Mouse (Mus musculus): ENCODE data around the gene Fbxl17. TPM values are rescaled to one million over a fixed set of nuclear protein-coding genes. Genes with fewer than 3 reads are reported as not detected.
A peak's percentile ranks its signal among the peaks of the same experiment; 100 is the strongest.

Fbxl17 gene
- polyA plus RNA-seq, 1 experiment from 2014 or later, result 11.1 TPM

GRCm38 (mm10) chr17:63293979-63294378, 205.8 kb downstream of the Fbxl17 start:
- Histone ChIP-seq H3K9ac (no peak overlapping the region), H3K27me3 (no peaks in the 10 kb centered on the region), H3K4me2 (no peak overlapping the region), H3K9me3 (replicated peaks) (no peaks in the 10 kb centered on the region), H3K4me3 (no peak overlapping the region), H3K36me3 (no peaks in the 10 kb centered on the region), H3K27ac (no peak overlapping the region), H3K4me1 (replicated peaks) (peaks cover 9% of the 10 kb centered on the region)
- WGBS, result 79% methylated on average over 3 of the region's 3 CpGs
- no peak for ATAC-seq (replicated peaks; ENCODE audit: insufficient number of reproducible peaks, insufficient read depth, low FRiP score, low read depth)

- H3K4me1 ChIP-seq (replicated peaks), result peaks cover 21% of the 10 kb centered on the region
- H3K9ac ChIP-seq, result no peak overlapping the region
- H3K27ac ChIP-seq, result peak overlapping the region; percentile 36; the same call in 1 of the 2 replicates
- WGBS, result 42% methylated on average over 1 of the region's 1 CpGs
- no peaks in the 10 kb centered on the region for H3K27me3 ChIP-seq
- no peaks in the 10 kb centered on the region for H3K9me3 ChIP-seq (replicated peaks)
- ATAC-seq (replicated peaks; ENCODE audit: insufficient number of reproducible peaks, insufficient read depth, low FRiP score, low read depth), result no peak; the same call in 1 of the 2 replicates
- no peak overlapping the region for H3K4me3 ChIP-seq
- no peak overlapping the region for H3K4me2 ChIP-seq
- no peaks in the 10 kb centered on the region for H3K36me3 ChIP-seq
Measured at GRCm38 (mm10) chr17:63289317-63289913, 210.4 kb downstream of the Fbxl17 start.

- WGBS, result 85% methylated on average over 4 of the region's 4 CpGs
- Histone ChIP-seq H3K4me3 (no peak overlapping the region), H3K4me1 (replicated peaks) (peaks cover 21% of the 10 kb centered on the region), H3K27ac (no peak overlapping the region), H3K27me3 (no peaks in the 10 kb centered on the region), H3K4me2 (no peak overlapping the region), H3K36me3 (no peaks in the 10 kb centered on the region), H3K9ac (no peak overlapping the region), H3K9me3 (replicated peaks) (no peaks in the 10 kb centered on the region)
- ATAC-seq (replicated peaks; ENCODE audit: insufficient number of reproducible peaks, insufficient read depth, low FRiP score, low read depth), result no peak
Measured at GRCm38 (mm10) chr17:63288850-63289249, 211.0 kb downstream of the Fbxl17 start.

- H3K27me3 ChIP-seq, result no peaks in the 10 kb centered on the region
- no peaks in the 10 kb centered on the region for H3K36me3 ChIP-seq
- ATAC-seq (replicated peaks; ENCODE audit: insufficient number of reproducible peaks, insufficient read depth, low FRiP score, low read depth), result peak; percentile 76
- H3K4me1 ChIP-seq (replicated peaks), result peaks cover 21% of the 10 kb centered on the region
- no peak overlapping the region for H3K9ac ChIP-seq
- WGBS, result 8% methylated on average over 2 of the region's 2 CpGs
- no peak overlapping the region for H3K27ac ChIP-seq
- H3K4me3 ChIP-seq, result no peak overlapping the region
- H3K4me2 ChIP-seq, result no peak overlapping the region
- H3K9me3 ChIP-seq (replicated peaks), result no peaks in the 10 kb centered on the region
Measured at GRCm38 (mm10) chr17:63287413-63287812, 212.4 kb downstream of the Fbxl17 start.

- no peak overlapping the region for H3K27ac ChIP-seq
- WGBS, result 80% methylated on average over 11 of the region's 11 CpGs
- H3K4me1 ChIP-seq (replicated peaks), result peaks cover 21% of the 10 kb centered on the region
- no peak overlapping the region for H3K4me3 ChIP-seq
- no peak for ATAC-seq (replicated peaks; ENCODE audit: insufficient number of reproducible peaks, insufficient read depth, low FRiP score, low read depth)
- no peaks in the 10 kb centered on the region for H3K9me3 ChIP-seq (replicated peaks)
- H3K36me3 ChIP-seq, result no peaks in the 10 kb centered on the region
- H3K4me2 ChIP-seq, result no peak overlapping the region
- no peaks in the 10 kb centered on the region for H3K27me3 ChIP-seq
- no peak overlapping the region for H3K9ac ChIP-seq
Measured at GRCm38 (mm10) chr17:63285265-63285939, 214.4 kb downstream of the Fbxl17 start.

- no peaks in the 10 kb centered on the region for H3K9me3 ChIP-seq (replicated peaks)
- no peak overlapping the region for H3K4me3 ChIP-seq
- no peak overlapping the region for H3K9ac ChIP-seq
- peaks cover 13% of the 10 kb centered on the region for H3K4me1 ChIP-seq (replicated peaks)
- no peak overlapping the region for H3K4me2 ChIP-seq
- H3K36me3 ChIP-seq, result no peaks in the 10 kb centered on the region
- no peaks in the 10 kb centered on the region for H3K27me3 ChIP-seq
- no peak overlapping the region for H3K27ac ChIP-seq
- WGBS, result 47% methylated on average over 4 of the region's 4 CpGs
- no peak for ATAC-seq (replicated peaks; ENCODE audit: insufficient number of reproducible peaks, insufficient read depth, low FRiP score, low read depth)
Measured at GRCm38 (mm10) chr17:63284074-63284473, 215.7 kb downstream of the Fbxl17 start.

- H3K9me3 ChIP-seq (replicated peaks), result no peaks in the 10 kb centered on the region
- H3K4me1 ChIP-seq (replicated peaks), result peaks cover 7% of the 10 kb centered on the region
- H3K4me3 ChIP-seq, result no peak overlapping the region
- no peak overlapping the region for H3K4me2 ChIP-seq
- H3K27ac ChIP-seq, result no peak overlapping the region
- H3K36me3 ChIP-seq, result no peaks in the 10 kb centered on the region
- H3K27me3 ChIP-seq, result no peaks in the 10 kb centered on the region
- 81% methylated on average over 5 of the region's 5 CpGs for WGBS
- ATAC-seq (replicated peaks; ENCODE audit: insufficient number of reproducible peaks, insufficient read depth, low FRiP score, low read depth), result no peak
- no peak overlapping the region for H3K9ac ChIP-seq
Measured at GRCm38 (mm10) chr17:63282004-63282403, 217.8 kb downstream of the Fbxl17 start.

GRCm38 (mm10) chr17:63280990-63281389, 218.8 kb downstream of the Fbxl17 start:
- Histone ChIP-seq H3K4me1 (replicated peaks) (peaks cover 3% of the 10 kb centered on the region; the same call in 1 of the 2 replicates), H3K9ac (no peak overlapping the region), H3K27me3 (no peaks in the 10 kb centered on the region), H3K36me3 (no peaks in the 10 kb centered on the region), H3K9me3 (replicated peaks) (no peaks in the 10 kb centered on the region), H3K4me3 (no peak overlapping the region), H3K27ac (no peak overlapping the region), H3K4me2 (no peak overlapping the region)
- 75% methylated on average over 2 of the region's 2 CpGs for WGBS
- ATAC-seq (replicated peaks; ENCODE audit: insufficient number of reproducible peaks, insufficient read depth, low FRiP score, low read depth), result no peak

GRCm38 (mm10) chr17:63279144-63279543, 220.7 kb downstream of the Fbxl17 start:
- no peak overlapping the region for H3K4me3 ChIP-seq
- no peak for ATAC-seq (replicated peaks; ENCODE audit: insufficient number of reproducible peaks, insufficient read depth, low FRiP score, low read depth)
- no peak overlapping the region for H3K27ac ChIP-seq
- H3K4me2 ChIP-seq, result no peak overlapping the region
- no peaks in the 10 kb centered on the region for H3K27me3 ChIP-seq
- no peaks in the 10 kb centered on the region; the same call in 1 of the 2 replicates for H3K4me1 ChIP-seq (replicated peaks)
- no peaks in the 10 kb centered on the region for H3K9me3 ChIP-seq (replicated peaks)
- no peak overlapping the region for H3K9ac ChIP-seq
- no peaks in the 10 kb centered on the region for H3K36me3 ChIP-seq
- WGBS, result 73% methylated on average over 4 of the region's 4 CpGs

GRCm38 (mm10) chr17:63273353-63273752, 226.5 kb downstream of the Fbxl17 start:
- no peak overlapping the region for H3K27ac ChIP-seq
- H3K4me2 ChIP-seq, result no peak overlapping the region
- no peak for ATAC-seq (replicated peaks; ENCODE audit: insufficient number of reproducible peaks, insufficient read depth, low FRiP score, low read depth)
- no peaks in the 10 kb centered on the region for H3K9me3 ChIP-seq (replicated peaks)
- H3K9ac ChIP-seq, result no peak overlapping the region
- no peaks in the 10 kb centered on the region for H3K36me3 ChIP-seq
- 91% methylated on average over 2 of the region's 2 CpGs for WGBS
- peaks cover 7% of the 10 kb centered on the region for H3K4me1 ChIP-seq (replicated peaks)
- H3K4me3 ChIP-seq, result no peak overlapping the region
- no peaks in the 10 kb centered on the region for H3K27me3 ChIP-seq

- Histone ChIP-seq H3K4me1 (replicated peaks) (peaks cover 8% of the 10 kb centered on the region), H3K36me3 (no peaks in the 10 kb centered on the region), H3K9me3 (replicated peaks) (no peaks in the 10 kb centered on the region), H3K27ac (no peak overlapping the region), H3K4me2 (no peak overlapping the region), H3K4me3 (no peak overlapping the region), H3K9ac (no peak overlapping the region), H3K27me3 (no peaks in the 10 kb centered on the region)
- no peak for ATAC-seq (replicated peaks; ENCODE audit: insufficient number of reproducible peaks, insufficient read depth, low FRiP score, low read depth)
Measured at GRCm38 (mm10) chr17:63272914-63273313, 226.9 kb downstream of the Fbxl17 start.

- H3K27ac ChIP-seq, result no peak overlapping the region
- H3K9me3 ChIP-seq (replicated peaks), result no peaks in the 10 kb centered on the region
- no peak overlapping the region for H3K9ac ChIP-seq
- no peaks in the 10 kb centered on the region for H3K36me3 ChIP-seq
- H3K4me1 ChIP-seq (replicated peaks), result peaks cover 11% of the 10 kb centered on the region
- H3K4me2 ChIP-seq, result no peak overlapping the region
- no peak for ATAC-seq (replicated peaks; ENCODE audit: insufficient number of reproducible peaks, insufficient read depth, low FRiP score, low read depth)
- WGBS, result 76% methylated on average over 6 of the region's 6 CpGs
- H3K4me3 ChIP-seq, result no peak overlapping the region
- H3K27me3 ChIP-seq, result no peaks in the 10 kb centered on the region
Measured at GRCm38 (mm10) chr17:63271000-63271399, 228.8 kb downstream of the Fbxl17 start.
